Mouse (Mus musculus): Measurements from ENCODE around the gene Gm3448.
"Not testable (repeated sequence)": the region's sequence is repeated elsewhere in the genome, so short reads cannot be mapped to it uniquely, and the experiment has no call there.

GRCm38 (mm10) chr17:15053183-15053828 lies 12.0 kb upstream of the Gm3448 start:
- TF ChIP-seq POLR2A (IDR thresholded peaks at IDR 0.05; ENCODE audit: control insufficient read depth, low read depth, low read length); CTCF (IDR thresholded peaks at IDR 0.05; ENCODE audit: control insufficient read depth, insufficient read depth, insufficient replicate concordance, low read depth, low read length): not testable (repeated sequence)
